Mouse (Mus musculus): ENCODE data around the gene Stk11ip. TPM values are rescaled to one million over a fixed set of nuclear protein-coding genes. Genes with fewer than 3 reads are reported as not detected.

Stk11ip gene
- polyA plus RNA-seq, 1 experiment from 2014 or later = 20.1 TPM

- Histone ChIP-seq H3K4me2 (peak overlapping the region; percentile 94), H3K36me3 (peaks cover 22% of the 10 kb centered on the region), H3K27ac (replicated peaks) (peak overlapping the region; percentile 20; the same call in 1 of the 2 replicates), H3K4me3 (peak overlapping the region; percentile 55), H3K27me3 (peaks cover 57% of the 10 kb centered on the region), H3K9me3 (no peaks in the 10 kb centered on the region), H3K9ac (peak overlapping the region; percentile 40), H3K4me1 (replicated peaks) (peaks cover 27% of the 10 kb centered on the region)
- under 1% methylated on average over 62 of the region's 62 CpGs for WGBS
- peak; percentile 73 for ATAC-seq (ENCODE audit: low FRiP score, low read depth)
These were observed 33.7 kb upstream of the Stk11ip start for GRCm38 (mm10) chr1:75487405-75488161.

- WGBS = 86% methylated on average over 34 of the region's 34 CpGs
- peaks cover under 1% of the 10 kb centered on the region; the same call in 1 of the 2 replicates for H3K36me3 ChIP-seq
- no peak overlapping the region for H3K9ac ChIP-seq
- H3K27me3 ChIP-seq = peaks cover 38% of the 10 kb centered on the region
- no peak for ATAC-seq (ENCODE audit: low FRiP score, low read depth)
- H3K4me3 ChIP-seq = no peak overlapping the region
- H3K27ac ChIP-seq (replicated peaks) = no peak overlapping the region
- H3K9me3 ChIP-seq = no peaks in the 10 kb centered on the region
- no peak overlapping the region for H3K4me2 ChIP-seq
- peaks cover 29% of the 10 kb centered on the region for H3K4me1 ChIP-seq (replicated peaks)
These were observed 30.4 kb upstream of the Stk11ip start for GRCm38 (mm10) chr1:75490785-75491551.

- Histone ChIP-seq H3K4me2 (no peak overlapping the region), H3K9me3 (no peaks in the 10 kb centered on the region), H3K36me3 (no peaks in the 10 kb centered on the region), H3K27ac (replicated peaks) (no peak overlapping the region), H3K4me3 (no peak overlapping the region), H3K4me1 (replicated peaks) (peaks cover 17% of the 10 kb centered on the region), H3K9ac (no peak overlapping the region), H3K27me3 (peaks cover 26% of the 10 kb centered on the region)
- WGBS = 36% methylated on average over 24 of the region's 24 CpGs
- ATAC-seq (ENCODE audit: low FRiP score, low read depth) = no peak
These were observed 28.7 kb upstream of the Stk11ip start for GRCm38 (mm10) chr1:75492579-75493170.

GRCm38 (mm10) chr1:75494878-75495548 lies 26.3 kb upstream of the Stk11ip start:
- Histone ChIP-seq H3K4me1 (replicated peaks) (peaks cover 6% of the 10 kb centered on the region; the same call in 1 of the 2 replicates), H3K4me3 (no peak overlapping the region), H3K27me3 (peaks cover 8% of the 10 kb centered on the region; the same call in 1 of the 2 replicates), H3K27ac (replicated peaks) (no peak overlapping the region), H3K9ac (no peak overlapping the region), H3K9me3 (no peaks in the 10 kb centered on the region), H3K36me3 (0 out of 2 replicates have a peak, but pooled peaks cover 6% of the 10 kb centered on the region), H3K4me2 (no peak overlapping the region)
- ATAC-seq (ENCODE audit: low FRiP score, low read depth) = no peak
- WGBS = 45% methylated on average over 12 of the region's 12 CpGs

GRCm38 (mm10) chr1:75498897-75499296 lies 22.4 kb upstream of the Stk11ip start:
- no peak overlapping the region for H3K27ac ChIP-seq (replicated peaks)
- 92% methylated on average over 4 of the region's 4 CpGs for WGBS

GRCm38 (mm10) chr1:75499441-75499840 lies 21.9 kb upstream of the Stk11ip start:
- 0 out of 2 replicates have a peak, but pooled peaks cover 9% of the 10 kb centered on the region for H3K27me3 ChIP-seq
- H3K4me1 ChIP-seq (replicated peaks) = peaks cover 18% of the 10 kb centered on the region
- no peak overlapping the region for H3K27ac ChIP-seq (replicated peaks)
- peaks cover 23% of the 10 kb centered on the region for H3K36me3 ChIP-seq
- H3K4me3 ChIP-seq = no peak overlapping the region
- no peak for ATAC-seq (ENCODE audit: low FRiP score, low read depth)
- no peak overlapping the region for H3K9ac ChIP-seq
- 86% methylated on average over 7 of the region's 7 CpGs for WGBS
- no peaks in the 10 kb centered on the region for H3K9me3 ChIP-seq
- H3K4me2 ChIP-seq = no peak overlapping the region

More at GRCm38 (mm10) chr1:75498897-75499296, 22.4 kb upstream of the Stk11ip start:
- no peaks in the 10 kb centered on the region for H3K9me3 ChIP-seq
- ATAC-seq (ENCODE audit: low FRiP score, low read depth) = no peak
- H3K36me3 ChIP-seq = peaks cover 23% of the 10 kb centered on the region
- H3K4me2 ChIP-seq = no peak overlapping the region
- peaks cover 12% of the 10 kb centered on the region for H3K4me1 ChIP-seq (replicated peaks)
- H3K27me3 ChIP-seq = 0 out of 2 replicates have a peak, but pooled peaks cover 9% of the 10 kb centered on the region
- H3K9ac ChIP-seq = no peak overlapping the region
- no peak overlapping the region for H3K4me3 ChIP-seq

- Histone ChIP-seq H3K36me3 (peaks cover 23% of the 10 kb centered on the region), H3K4me3 (no peak overlapping the region), H3K9me3 (no peaks in the 10 kb centered on the region), H3K9ac (no peak overlapping the region), H3K27me3 (0 out of 2 replicates have a peak, but pooled peaks cover 9% of the 10 kb centered on the region), H3K27ac (replicated peaks) (no peak overlapping the region), H3K4me2 (no peak overlapping the region), H3K4me1 (replicated peaks) (peaks cover 27% of the 10 kb centered on the region)
- ATAC-seq (ENCODE audit: low FRiP score, low read depth) = no peak
- 94% methylated on average over 9 of the region's 9 CpGs for WGBS
These were observed 19.4 kb upstream of the Stk11ip start for GRCm38 (mm10) chr1:75501905-75502304.

- 89% methylated on average over 25 of the region's 25 CpGs for WGBS
- Histone ChIP-seq H3K36me3 (peaks cover 23% of the 10 kb centered on the region), H3K9me3 (no peaks in the 10 kb centered on the region), H3K4me1 (replicated peaks) (peaks cover 35% of the 10 kb centered on the region), H3K27ac (replicated peaks) (no peak overlapping the region), H3K4me2 (no peak overlapping the region), H3K4me3 (no peak overlapping the region), H3K9ac (no peak overlapping the region), H3K27me3 (peaks cover 14% of the 10 kb centered on the region; the same call in 1 of the 2 replicates)
- no peak for ATAC-seq (ENCODE audit: low FRiP score, low read depth)
These were observed 18.2 kb upstream of the Stk11ip start for GRCm38 (mm10) chr1:75502945-75503650.

GRCm38 (mm10) chr1:75503651-75503980 lies 17.7 kb upstream of the Stk11ip start:
- H3K4me2 ChIP-seq = peak overlapping the region; percentile 4; the same call in 1 of the 2 replicates
- no peak overlapping the region for H3K4me3 ChIP-seq

GRCm38 (mm10) chr1:75504256-75505045 lies 16.9 kb upstream of the Stk11ip start:
- Histone ChIP-seq H3K27ac (replicated peaks) (peak overlapping the region; percentile 94), H3K27me3 (peaks cover 14% of the 10 kb centered on the region; the same call in 1 of the 2 replicates), H3K4me2 (peak overlapping the region; percentile 89), H3K4me1 (replicated peaks) (peaks cover 35% of the 10 kb centered on the region), H3K9ac (peak overlapping the region; percentile 90), H3K36me3 (peaks cover 18% of the 10 kb centered on the region), H3K9me3 (no peaks in the 10 kb centered on the region), H3K4me3 (peak overlapping the region; percentile 65)
- WGBS = 64% methylated on average over 9 of the region's 9 CpGs
- no peak for ATAC-seq (ENCODE audit: low FRiP score, low read depth)

More at GRCm38 (mm10) chr1:75503651-75503980, 17.7 kb upstream of the Stk11ip start:
- no peak for ATAC-seq (ENCODE audit: low FRiP score, low read depth)
- Histone ChIP-seq H3K36me3 (peaks cover 23% of the 10 kb centered on the region), H3K27me3 (peaks cover 14% of the 10 kb centered on the region; the same call in 1 of the 2 replicates), H3K27ac (replicated peaks) (no peak overlapping the region), H3K9me3 (no peaks in the 10 kb centered on the region), H3K4me1 (replicated peaks) (peaks cover 35% of the 10 kb centered on the region), H3K9ac (no peak overlapping the region)
- 66% methylated on average over 23 of the region's 23 CpGs for WGBS
